Mouse (Mus musculus): ENCODE data around the gene Wfdc8. TPM values are rescaled to one million over a fixed set of nuclear protein-coding genes. Genes with fewer than 3 reads are reported as not detected.
"Not testable (repeated sequence)": the region's sequence is repeated elsewhere in the genome, so short reads cannot be mapped to it uniquely, and the experiment has no call there.

Wfdc8 gene
- polyA plus RNA-seq, 1 experiment: not detected

DNA sequence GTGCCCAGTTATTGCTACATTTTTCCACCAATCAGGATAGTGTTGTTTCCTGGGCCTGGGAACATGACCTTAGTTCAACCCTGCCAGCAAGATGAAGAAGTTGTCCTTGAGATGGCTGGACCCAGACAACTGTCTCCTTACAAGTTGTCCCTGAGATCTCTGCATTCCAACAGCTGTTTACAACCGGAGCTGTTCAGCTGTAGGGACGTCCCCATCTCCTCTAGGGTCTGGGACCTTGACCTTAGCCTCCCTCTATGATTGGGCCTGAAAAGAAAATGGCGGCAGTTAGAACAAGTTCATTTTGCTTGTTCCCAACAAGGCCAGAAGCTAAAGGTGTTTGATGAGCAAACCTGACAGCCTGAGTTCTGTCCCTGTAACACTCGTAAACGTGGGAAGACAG is 5.6 kb upstream of the Wfdc8 start:
- no peak overlapping the region for H3K27ac ChIP-seq (ENCODE audit: control insufficient read depth, insufficient read depth, low read depth, low read length, poor library complexity)
- WGBS: 77% methylated on average over 5 of the region's 5 CpGs
- TF ChIP-seq CTCF (IDR thresholded peaks at IDR 0.05; ENCODE audit: control insufficient read depth, insufficient read depth, low read length) (no peak), POLR2A (IDR thresholded peaks at IDR 0.05; ENCODE audit: borderline replicate concordance, control insufficient read depth, low read depth, low read length) (no peak)
- H3K4me1 ChIP-seq (ENCODE audit: control insufficient read depth, insufficient read depth, low read length): no peaks in the 10 kb centered on the region
- H3K4me3 ChIP-seq (replicated peaks; ENCODE audit: control insufficient read depth, low read depth, low read length): no peak overlapping the region

DNA sequence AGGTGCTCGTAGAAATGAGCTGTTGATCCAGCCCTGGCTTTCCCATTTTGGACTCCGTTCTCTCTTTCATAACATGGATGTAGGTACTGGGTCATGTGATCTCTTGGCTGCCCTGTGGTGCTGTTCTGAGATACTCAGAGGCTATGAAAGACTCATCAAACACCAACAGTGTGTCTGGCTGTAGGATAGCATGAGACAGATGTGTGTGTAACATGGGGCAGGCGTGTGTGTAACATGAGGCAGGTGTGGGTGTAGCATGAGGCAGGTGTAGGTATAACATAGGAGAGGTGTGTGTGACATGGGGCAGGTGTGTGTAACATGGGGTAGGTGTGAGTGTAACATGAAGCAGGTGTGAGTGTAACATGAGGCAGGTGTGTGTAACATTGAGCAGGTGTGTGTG is 2.0 kb upstream of the Wfdc8 start:
- 83% methylated on average over 3 of the region's 3 CpGs for WGBS
- TF ChIP-seq CTCF (IDR thresholded peaks at IDR 0.05; ENCODE audit: control insufficient read depth, insufficient read depth, low read length): no peak
- no peak for TF ChIP-seq POLR2A (IDR thresholded peaks at IDR 0.05; ENCODE audit: borderline replicate concordance, control insufficient read depth, low read depth, low read length)

DNA sequence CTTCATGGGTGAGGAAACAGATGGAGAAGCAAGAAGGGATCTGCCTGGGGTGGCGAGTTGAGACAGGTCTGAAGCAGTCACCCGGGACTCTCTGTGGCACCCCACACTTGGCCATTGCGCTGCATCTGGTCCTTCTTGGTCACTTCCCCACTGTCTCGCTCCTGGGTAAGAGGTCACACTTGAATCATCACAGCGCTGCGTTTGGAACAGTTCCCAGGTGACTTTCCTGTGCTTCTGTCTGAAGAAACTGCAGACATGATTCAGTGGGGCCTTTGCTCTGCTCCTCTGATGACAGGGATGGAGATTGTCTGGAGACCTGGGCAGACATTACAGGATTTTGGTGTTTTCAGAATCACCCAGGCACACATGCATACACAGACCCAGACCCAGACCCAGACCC is 4.6 kb downstream of the Wfdc8 start:
- Histone ChIP-seq H3K4me1 (ENCODE audit: control insufficient read depth, insufficient read depth, low read length) (no peaks in the 10 kb centered on the region), H3K4me3 (replicated peaks; ENCODE audit: control insufficient read depth, low read depth, low read length) (no peak overlapping the region), H3K27ac (ENCODE audit: control insufficient read depth, insufficient read depth, low read depth, low read length, poor library complexity) (no peak overlapping the region)
- no peak for TF ChIP-seq CTCF (IDR thresholded peaks at IDR 0.05; ENCODE audit: control insufficient read depth, insufficient read depth, low read length)
- no peak for TF ChIP-seq POLR2A (IDR thresholded peaks at IDR 0.05; ENCODE audit: borderline replicate concordance, control insufficient read depth, low read depth, low read length)
- 61% methylated on average over 6 of the region's 6 CpGs for WGBS

More for the DNA sequence above, 2.0 kb upstream of the Wfdc8 start:
- H3K4me3 ChIP-seq (replicated peaks; ENCODE audit: control insufficient read depth, low read depth, low read length): no peak overlapping the region
- H3K27ac ChIP-seq (ENCODE audit: control insufficient read depth, insufficient read depth, low read depth, low read length, poor library complexity): no peak overlapping the region
- H3K4me1 ChIP-seq (ENCODE audit: control insufficient read depth, insufficient read depth, low read length): no peaks in the 10 kb centered on the region

GRCm38 (mm10) chr2:164604411-164604810 is 9.0 kb downstream of the Wfdc8 start:
- no peak for TF ChIP-seq POLR2A (IDR thresholded peaks at IDR 0.05; ENCODE audit: borderline replicate concordance, control insufficient read depth, low read depth, low read length)
- no peak for TF ChIP-seq CTCF (IDR thresholded peaks at IDR 0.05; ENCODE audit: control insufficient read depth, insufficient read depth, low read length)
- no peak overlapping the region for H3K27ac ChIP-seq (ENCODE audit: control insufficient read depth, insufficient read depth, low read depth, low read length, poor library complexity)
- 76% methylated on average over 8 of the region's 8 CpGs for WGBS
- no peak overlapping the region for H3K4me3 ChIP-seq (replicated peaks; ENCODE audit: control insufficient read depth, low read depth, low read length)
- no peaks in the 10 kb centered on the region for H3K4me1 ChIP-seq (ENCODE audit: control insufficient read depth, insufficient read depth, low read length)

- Histone ChIP-seq H3K4me3 (replicated peaks; ENCODE audit: control insufficient read depth, low read depth, low read length) (no peak overlapping the region), H3K4me1 (ENCODE audit: control insufficient read depth, insufficient read depth, low read length) (no peaks in the 10 kb centered on the region), H3K27ac (ENCODE audit: control insufficient read depth, insufficient read depth, low read depth, low read length, poor library complexity) (no peak overlapping the region)
- no peak for TF ChIP-seq CTCF (IDR thresholded peaks at IDR 0.05; ENCODE audit: control insufficient read depth, insufficient read depth, low read length)
- no peak for TF ChIP-seq POLR2A (IDR thresholded peaks at IDR 0.05; ENCODE audit: borderline replicate concordance, control insufficient read depth, low read depth, low read length)
- 85% methylated on average over 3 of the region's 3 CpGs for WGBS
Measured at GRCm38 (mm10) chr2:164603482-164603881, 9.9 kb downstream of the Wfdc8 start.

DNA sequence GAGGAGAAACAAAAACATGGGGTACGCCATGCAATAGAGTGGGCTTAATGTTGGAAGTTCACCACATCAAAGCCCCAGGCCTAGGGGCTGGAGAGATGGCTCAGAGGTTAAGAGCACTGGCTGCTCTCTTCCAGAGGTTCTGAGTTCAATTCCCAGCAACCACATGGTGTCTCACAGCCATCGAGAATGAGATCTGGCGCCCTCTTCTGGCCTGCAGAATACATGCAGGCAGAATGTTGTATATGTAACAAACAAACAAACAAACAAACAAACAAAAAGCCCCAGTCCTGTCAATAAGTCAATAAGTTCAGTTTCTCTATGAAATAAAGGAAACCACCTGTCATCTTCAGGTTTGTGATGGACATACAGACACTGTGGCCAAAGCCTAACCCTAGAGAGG is 13.2 kb downstream of the Wfdc8 start:
- H3K27ac ChIP-seq (ENCODE audit: control insufficient read depth, insufficient read depth, low read depth, low read length, poor library complexity): no peak overlapping the region
- WGBS: 57% methylated on average over 3 of the region's 3 CpGs

GRCm38 (mm10) chr2:164593494-164593893 is 19.9 kb downstream of the Wfdc8 start, which contains the start of gene Eppin:
Eppin (minus strand) TSS chr2:164593594.
- no peak within 1 kb of the TSS for H3K27ac ChIP-seq (ENCODE audit: control insufficient read depth, insufficient read depth, low read depth, low read length, poor library complexity)
- H3K4me1 ChIP-seq (ENCODE audit: control insufficient read depth, insufficient read depth, low read length): no peaks in the 10 kb centered on the region
- TF ChIP-seq CTCF (IDR thresholded peaks at IDR 0.05; ENCODE audit: control insufficient read depth, insufficient read depth, low read length): no peak
- 67% methylated on average over 4 of the region's 4 CpGs for WGBS
- H3K4me3 ChIP-seq (replicated peaks; ENCODE audit: control insufficient read depth, low read depth, low read length): no peak within 1 kb of the TSS

More for the DNA sequence above, 13.2 kb downstream of the Wfdc8 start:
- TF ChIP-seq POLR2A (IDR thresholded peaks at IDR 0.05; ENCODE audit: borderline replicate concordance, control insufficient read depth, low read depth, low read length) (no peak), CTCF (IDR thresholded peaks at IDR 0.05; ENCODE audit: control insufficient read depth, insufficient read depth, low read length) (peak; percentile 34)
- H3K4me1 ChIP-seq (ENCODE audit: control insufficient read depth, insufficient read depth, low read length): no peaks in the 10 kb centered on the region
- H3K4me3 ChIP-seq (replicated peaks; ENCODE audit: control insufficient read depth, low read depth, low read length): no peak overlapping the region

- no peaks in the 10 kb centered on the region for H3K4me1 ChIP-seq (ENCODE audit: control insufficient read depth, insufficient read depth, low read length)
- WGBS: 9% methylated on average over 4 of the region's 4 CpGs
- TF ChIP-seq CTCF (IDR thresholded peaks at IDR 0.05; ENCODE audit: control insufficient read depth, insufficient read depth, low read length): peak; percentile 37; the same call in 1 of the 2 replicates
- no peak for TF ChIP-seq POLR2A (IDR thresholded peaks at IDR 0.05; ENCODE audit: borderline replicate concordance, control insufficient read depth, low read depth, low read length)
- H3K4me3 ChIP-seq (replicated peaks; ENCODE audit: control insufficient read depth, low read depth, low read length): no peak overlapping the region
- no peak overlapping the region for H3K27ac ChIP-seq (ENCODE audit: control insufficient read depth, insufficient read depth, low read depth, low read length, poor library complexity)
Measured at GRCm38 (mm10) chr2:164592014-164592413, 21.4 kb downstream of the Wfdc8 start.

DNA sequence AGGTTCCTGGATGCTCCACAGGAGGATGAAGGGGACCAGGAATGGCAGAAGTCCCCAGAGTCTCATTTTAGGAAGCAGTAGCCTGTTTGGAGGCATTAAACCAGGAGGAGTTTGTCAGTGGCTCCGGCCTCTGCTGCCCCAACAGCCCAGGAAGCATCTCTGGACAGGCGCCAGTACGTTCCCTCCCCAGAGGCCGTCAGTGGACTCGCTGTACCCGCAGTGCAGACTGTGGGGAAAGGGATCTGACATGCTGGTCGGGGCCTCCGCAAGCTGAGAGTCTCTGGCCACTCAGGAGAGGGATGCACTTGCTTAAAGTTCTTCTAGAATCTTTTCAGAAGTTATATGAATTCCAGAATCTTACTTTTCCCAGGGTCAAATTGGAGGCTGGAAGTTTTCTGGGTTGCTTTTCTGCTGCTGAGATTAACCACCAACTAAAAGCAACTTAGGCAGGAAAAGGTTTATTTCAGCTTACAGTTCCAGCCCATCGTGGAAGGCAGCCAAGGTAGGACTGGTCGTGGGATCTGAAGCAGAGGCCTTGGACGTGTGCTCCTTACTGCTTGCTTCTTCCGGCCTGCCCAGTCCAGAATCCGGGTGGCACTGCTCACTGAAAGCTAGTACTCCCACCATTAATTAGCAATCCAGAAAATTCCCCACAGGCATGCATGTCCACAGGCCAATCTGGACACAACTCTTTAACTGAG is 28.3 kb downstream of the Wfdc8 start, which contains the start of gene Wfdc6a:
Wfdc6a (minus strand) TSS at position 423 of the 701 bp plus-strand sequence.
- H3K4me1 ChIP-seq (ENCODE audit: control insufficient read depth, insufficient read depth, low read length); H3K4me3 ChIP-seq (replicated peaks; ENCODE audit: control insufficient read depth, low read depth, low read length); H3K27ac ChIP-seq (ENCODE audit: control insufficient read depth, insufficient read depth, low read depth, low read length, poor library complexity): not testable (repeated sequence)
- 63% methylated on average over 13 of the region's 13 CpGs for whole genome bisulfite sequencing

DNA sequence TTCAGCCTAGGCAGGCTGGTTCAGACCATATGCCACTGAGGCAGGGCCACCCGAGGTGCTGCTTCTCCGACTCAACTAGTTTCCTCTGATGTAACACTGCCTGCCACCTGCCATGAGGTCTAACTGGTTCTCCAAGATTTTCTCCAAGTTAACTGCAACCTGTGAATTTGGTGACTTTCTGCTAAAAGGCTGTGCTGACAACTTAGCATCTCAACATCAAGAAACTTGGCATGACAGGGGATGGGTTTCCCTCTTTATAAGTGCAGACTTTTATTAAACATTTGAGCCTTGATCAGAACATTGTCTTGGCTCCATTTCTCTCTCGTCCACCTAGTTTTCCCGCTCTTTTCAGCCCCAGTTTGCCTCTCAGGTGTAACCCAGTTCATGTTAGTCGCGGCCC is 40.1 kb downstream of the Wfdc8 start, which contains the start of gene Spint3:
Spint3 (minus strand) TSS at position 101 of the 400 bp plus-strand sequence.
- WGBS: 83% methylated on average over 6 of the region's 6 CpGs
- H3K27ac ChIP-seq (ENCODE audit: control insufficient read depth, insufficient read depth, low read depth, low read length, poor library complexity): not testable (repeated sequence)

More for the DNA sequence above, 40.1 kb downstream of the Wfdc8 start, which contains the start of gene Spint3:
- not testable (repeated sequence) for H3K4me1 ChIP-seq (ENCODE audit: control insufficient read depth, insufficient read depth, low read length); H3K4me3 ChIP-seq (replicated peaks; ENCODE audit: control insufficient read depth, low read depth, low read length)

All from bone marrow, adult 2 months (tissue).